Mouse (Mus musculus) G1E (cell line): ENCODE data around the gene Ap1s1. TPM values are rescaled to one million over a fixed set of nuclear protein-coding genes. Genes with fewer than 3 reads are reported as not detected.
A peak's percentile ranks its signal among the peaks of the same experiment; 100 is the strongest.

Experiments used
- ATAC-seq: 2 replicates; pipeline ENCODE4 v1.8.0; 2016; ENCODE audit warnings: mild to moderate bottlenecking; ENCODE audit not compliant: insufficient number of reproducible peaks, poor library complexity, low FRiP score, severe bottlenecking; ENCODE audit errors: extremely low read depth
- DNase-seq: peaks from one replicate; pipeline ENCODE4 v3.0.0; 2012; ENCODE audit warnings: low spot score
- H3K27me3 ChIP-seq: 2 replicates; pipeline ENCODE4 v1.6.1; 2012; ENCODE audit warnings: mild to moderate bottlenecking, low read length, inconsistent platforms; ENCODE audit not compliant: insufficient read depth
- H3K36me3 ChIP-seq: replicated peaks from 2 replicates; pipeline ENCODE3; 2012; ENCODE audit warnings: mild to moderate bottlenecking, inconsistent platforms
- H3K4me1 ChIP-seq: 2 replicates; pipeline ENCODE4 v1.6.1; 2012; ENCODE audit warnings: low read depth, low read length, inconsistent platforms, mixed read lengths; ENCODE audit not compliant: insufficient read depth
- H3K4me3 ChIP-seq: 2 replicates; pipeline ENCODE4 v1.5.1; 2012; ENCODE audit warnings: low read depth, mild to moderate bottlenecking, inconsistent platforms, low read length, moderate library complexity, mixed read lengths
- H3K9me3 ChIP-seq: replicated peaks from 2 replicates; pipeline ENCODE4 v1.6.1; 2012; ENCODE audit warnings: inconsistent platforms
- CTCF ChIP-seq: IDR thresholded peaks from 2 replicates; pipeline ENCODE4 v1.5.1; 2012; ENCODE audit warnings: low read depth, low read length, inconsistent platforms, mixed read lengths
- GATA1 ChIP-seq: IDR thresholded peaks from 2 replicates; pipeline ENCODE4 v1.6.1; 2012; ENCODE audit warnings: borderline replicate concordance, low read length, inconsistent platforms, mixed read lengths
- GATA2 ChIP-seq: IDR thresholded peaks from 2 replicates; pipeline ENCODE4 v1.6.1; 2012; ENCODE audit warnings: low read depth, low read length, inconsistent platforms, borderline replicate concordance
- POLR2AphosphoS5 ChIP-seq: IDR thresholded peaks from 2 replicates; pipeline ENCODE4 v1.6.1; 2012; ENCODE audit warnings: low read depth, low read length, inconsistent platforms; ENCODE audit not compliant: insufficient replicate concordance
- TAL1 ChIP-seq: conservative IDR thresholded peaks from 2 replicates; pipeline ENCODE4 v1.6.1; 2012; ENCODE audit warnings: low read depth, low read length, inconsistent platforms, mixed read lengths
- polyA plus RNA-seq: library from polyadenylated mRNA; stranded (reverse); fragments of >175 nt; gene quantifications from 2 replicates; pipeline ENCODE4 v1.2.3, GENCODE M21; 2012
- total RNA-seq, 2 experiments: library from RNA; stranded (forward) in 1 of 2; stranded (reverse) in 1 of 2; fragments of 200-1000 nt in 1 of 2; fragments of >200 nt in 1 of 2; fragmentation: Nextera tagmentation in 1 of 2; gene quantifications; 2 replicates each; pipeline ENCODE4 v1.2.3; 2014 to 2017

The Ap1s1 gene
- total and polyA plus RNA-seq, 3 experiments = 36.8 to 136 (median 115) TPM

- Histone ChIP-seq H3K4me1 (peaks cover 34% of the 10 kb centered on the region), H3K36me3 (no peaks in the 10 kb centered on the region), H3K27me3 (no peaks in the 10 kb centered on the region), H3K9me3 (peaks cover 11% of the 10 kb centered on the region), H3K4me3 (no peak overlapping the region)
- TF ChIP-seq CTCF (no peak), POLR2AphosphoS5 (no peak), GATA1 (no peak), TAL1 (no peak), GATA2 (no peak)
- ATAC-seq = no peak
- DNase-seq = no peak
These were observed 39.8 kb upstream of the Ap1s1 start for GRCm38 (mm10) chr5:137085731-137086130.

- ATAC-seq = peak; percentile 68
- H3K9me3 ChIP-seq = peaks cover 11% of the 10 kb centered on the region
- DNase-seq = peak; percentile 62
- TF ChIP-seq CTCF = no peak
- no peak for TF ChIP-seq POLR2AphosphoS5
- TF ChIP-seq GATA2 = no peak
- TF ChIP-seq GATA1 = no peak
- TF ChIP-seq TAL1 = no peak
- H3K27me3 ChIP-seq = no peaks in the 10 kb centered on the region
- H3K4me1 ChIP-seq = peaks cover 38% of the 10 kb centered on the region
- H3K4me3 ChIP-seq = no peak overlapping the region; the same call in 1 of the 2 replicates
- no peaks in the 10 kb centered on the region for H3K36me3 ChIP-seq
These were observed 39.1 kb upstream of the Ap1s1 start for GRCm38 (mm10) chr5:137085021-137085420.

- Histone ChIP-seq H3K4me3 (no peak overlapping the region), H3K27me3 (no peaks in the 10 kb centered on the region), H3K9me3 (peaks cover 11% of the 10 kb centered on the region), H3K4me1 (peaks cover 45% of the 10 kb centered on the region), H3K36me3 (no peaks in the 10 kb centered on the region)
- DNase-seq = no peak
- no peak for TF ChIP-seq GATA2
- TF ChIP-seq GATA1 = no peak
- no peak for TF ChIP-seq POLR2AphosphoS5
- no peak for TF ChIP-seq CTCF
- no peak for ATAC-seq
These were observed 37.1 kb upstream of the Ap1s1 start for GRCm38 (mm10) chr5:137083051-137083450.

GRCm38 (mm10) chr5:137079849-137080248 is 33.9 kb upstream of the Ap1s1 start:
- Histone ChIP-seq H3K27me3 (no peaks in the 10 kb centered on the region), H3K36me3 (no peaks in the 10 kb centered on the region), H3K4me1 (peaks cover 52% of the 10 kb centered on the region), H3K9me3 (no peaks in the 10 kb centered on the region), H3K4me3 (no peak overlapping the region)
- TF ChIP-seq GATA1 (no peak), POLR2AphosphoS5 (no peak), CTCF (no peak), GATA2 (no peak), TAL1 (no peak)
- ATAC-seq (no peak), DNase-seq (no peak)

GRCm38 (mm10) chr5:137078616-137079015 is 32.7 kb upstream of the Ap1s1 start:
- no peaks in the 10 kb centered on the region for H3K27me3 ChIP-seq
- H3K9me3 ChIP-seq = no peaks in the 10 kb centered on the region
- no peak overlapping the region for H3K4me3 ChIP-seq
- no peaks in the 10 kb centered on the region for H3K36me3 ChIP-seq
- TF ChIP-seq GATA1 = no peak
- no peak for TF ChIP-seq TAL1
- TF ChIP-seq GATA2 = no peak
- no peak for TF ChIP-seq CTCF
- no peak for TF ChIP-seq POLR2AphosphoS5
- no peak for ATAC-seq
- DNase-seq = no peak
- peaks cover 54% of the 10 kb centered on the region for H3K4me1 ChIP-seq

GRCm38 (mm10) chr5:137078041-137078440 is 32.1 kb upstream of the Ap1s1 start:
- TF ChIP-seq GATA1 (no peak), POLR2AphosphoS5 (no peak), TAL1 (no peak), GATA2 (no peak), CTCF (no peak)
- Histone ChIP-seq H3K4me1 (peaks cover 50% of the 10 kb centered on the region), H3K4me3 (no peak overlapping the region), H3K9me3 (no peaks in the 10 kb centered on the region), H3K27me3 (no peaks in the 10 kb centered on the region), H3K36me3 (no peaks in the 10 kb centered on the region)
- ATAC-seq = no peak
- DNase-seq = no peak

- no peak for TF ChIP-seq CTCF
- no peak for TF ChIP-seq GATA1
- TF ChIP-seq GATA2 = no peak
- no peak for TF ChIP-seq TAL1
- TF ChIP-seq POLR2AphosphoS5 = no peak
- no peak for DNase-seq
- ATAC-seq = no peak
- Histone ChIP-seq H3K27me3 (no peaks in the 10 kb centered on the region), H3K9me3 (no peaks in the 10 kb centered on the region), H3K4me1 (peaks cover 53% of the 10 kb centered on the region), H3K36me3 (no peaks in the 10 kb centered on the region), H3K4me3 (no peak overlapping the region)
These were observed 31.3 kb upstream of the Ap1s1 start for GRCm38 (mm10) chr5:137077187-137077586.
